Mouse (Mus musculus) bone marrow, adult 2 months (tissue): ENCODE results near the gene Rec114.

Source experiments
- CTCF ChIP-seq: fragments of 200-500 bp; IDR thresholded peaks from 2 replicates; pipeline ENCODE4 v1.5.1; 2011; ENCODE audit warnings: low read length, control low read depth; ENCODE audit not compliant: control insufficient read depth, insufficient read depth
- POLR2A ChIP-seq: fragments of 200-500 bp; IDR thresholded peaks from 2 replicates; pipeline ENCODE4 v1.6.1; 2011; ENCODE audit warnings: low read depth, mild to moderate bottlenecking, control low read depth, low read length, borderline replicate concordance; ENCODE audit not compliant: control insufficient read depth

DNA sequence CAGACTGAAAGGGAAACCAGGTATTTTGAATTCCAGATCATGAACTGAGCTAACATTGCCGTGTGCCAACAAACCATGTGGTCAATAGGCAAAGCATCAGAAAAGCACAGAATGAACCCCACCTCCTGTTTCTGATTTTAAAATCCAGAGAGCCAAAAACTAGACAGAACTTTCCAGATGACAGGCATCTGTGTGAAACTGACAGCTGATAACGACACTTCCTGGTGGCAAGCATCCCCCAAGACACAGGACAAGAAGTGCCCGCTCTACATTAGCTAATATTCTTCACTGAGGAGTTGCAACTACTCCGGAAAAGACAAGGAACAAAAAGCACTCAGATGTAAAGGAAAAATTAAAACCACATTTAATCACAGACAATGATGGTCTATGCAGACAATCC is 23.6 kb downstream of the Rec114 start:
- no peak for TF ChIP-seq CTCF
- no peak for TF ChIP-seq POLR2A
